Mouse (Mus musculus) hindbrain, embryonic 15.5 days (tissue): ENCODE results near the gene Prrt4. TPM values are rescaled to one million over a fixed set of nuclear protein-coding genes. Genes with fewer than 3 reads are reported as not detected.
"Not testable (repeated sequence)": the region's sequence is repeated elsewhere in the genome, so short reads cannot be mapped to it uniquely, and the experiment has no call there.

Source experiments
- ATAC-seq: fragments of 200-750 bp; cut with Nextera tagmentation; 2 replicates; pipeline ENCODE4 v1.8.0; 2017; ENCODE audit warnings: low read depth, moderate number of reproducible peaks, moderate TSS enrichment; ENCODE audit not compliant: low FRiP score
- H3K27ac ChIP-seq: fragments of 300-500 bp; sonication (generic); replicated peaks from 2 replicates; pipeline ENCODE4 v1.5.1; 2015; ENCODE audit warnings: mild to moderate bottlenecking, inconsistent platforms
- H3K27me3 ChIP-seq: fragments of 300-500 bp; sonication (generic); 2 replicates; pipeline ENCODE4 v1.6.1; 2015; ENCODE audit warnings: control low read depth, inconsistent platforms
- H3K36me3 ChIP-seq: fragments of 300-500 bp; sonication (generic); 2 replicates; pipeline ENCODE4 v1.6.1; 2015; ENCODE audit warnings: control low read depth, inconsistent platforms
- H3K4me1 ChIP-seq: fragments of 300-500 bp; sonication (generic); replicated peaks from 2 replicates; pipeline ENCODE4 v1.6.1; 2015; ENCODE audit warnings: control low read depth, inconsistent platforms
- H3K4me2 ChIP-seq: fragments of 300-500 bp; sonication (generic); 2 replicates; pipeline ENCODE4 v1.6.1; 2015; ENCODE audit warnings: moderate library complexity, mild to moderate bottlenecking, inconsistent platforms
- H3K4me3 ChIP-seq: fragments of 300-500 bp; sonication (generic); 2 replicates; pipeline ENCODE4 v1.5.1; 2015; ENCODE audit warnings: mild to moderate bottlenecking, inconsistent platforms
- H3K9ac ChIP-seq: fragments of 300-500 bp; sonication (generic); 2 replicates; pipeline ENCODE4 v1.6.1; 2015; ENCODE audit warnings: inconsistent platforms
- H3K9me3 ChIP-seq: fragments of 300-500 bp; sonication (generic); 2 replicates; pipeline ENCODE4 v1.6.1; 2016; ENCODE audit warnings: control low read depth, inconsistent platforms
- WGBS: fragments of 180-500 bp; shearing (Covaris S2); methylation state at CpG from one replicate; pipeline ENCODE4 v1.1.7; 2015; 5-methylcytosine and 5-hydroxymethylcytosine counted together
- polyA plus RNA-seq: library from polyadenylated mRNA; unstranded; fragments of >200 nt; fragmentation: Nextera tagmentation; extraction: Ambion mirVana; gene quantifications from 2 replicates; pipeline ENCODE4 v1.2.1, GENCODE M21; 2015

Prrt4 gene
- polyA plus RNA-seq, result 11.6 and 13.6 TPM in 2 replicates

DNA sequence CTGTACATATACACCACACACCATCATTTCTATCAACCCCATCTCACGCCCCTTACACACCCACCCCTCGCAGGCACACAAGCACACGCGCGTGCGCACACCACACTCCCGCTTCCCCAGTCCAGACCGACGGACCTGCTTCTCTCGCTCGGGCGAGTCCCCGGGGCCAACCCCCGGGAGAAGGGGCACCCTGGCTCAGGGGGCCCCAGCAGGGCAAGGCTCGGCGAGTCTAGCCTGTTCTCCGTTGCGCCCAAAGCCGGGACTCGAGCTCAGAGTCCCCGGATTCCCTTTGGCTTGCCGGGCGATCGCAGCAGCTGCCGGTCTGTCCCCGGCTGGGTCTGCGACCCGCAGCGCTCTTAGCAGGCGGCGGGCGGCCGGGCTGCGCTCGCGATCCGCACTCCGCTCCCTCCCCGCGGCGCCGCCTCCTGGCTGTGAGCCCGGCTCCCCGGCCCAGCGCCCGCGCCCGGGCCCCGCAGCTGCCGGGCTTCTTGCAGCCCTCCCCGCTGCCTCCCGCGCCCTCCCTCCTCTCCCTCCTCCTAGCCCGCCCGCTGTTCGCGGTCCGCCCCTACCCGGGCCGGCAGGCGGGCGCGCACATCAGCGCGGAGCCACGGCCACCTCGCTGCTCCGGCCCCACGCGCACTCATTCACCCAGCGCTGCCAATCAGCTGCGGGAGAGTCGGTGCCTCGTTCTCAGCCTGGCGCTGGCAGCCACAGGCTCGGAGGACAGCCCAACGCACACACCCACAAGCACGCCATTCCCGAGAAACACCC lies at the start of gene Prrt4:
Prrt4 (minus strand) TSS at position 697 of the 771 bp plus-strand sequence.
- Histone ChIP-seq H3K9me3 (no peaks in the 10 kb centered on the region), H3K9ac (peak within 1 kb of the TSS; percentile 88), H3K4me2 (peak within 1 kb of the TSS; percentile 89), H3K27ac (peak within 1 kb of the TSS; percentile 93), H3K4me3 (peak within 1 kb of the TSS; percentile 69), H3K36me3 (no peaks in the 10 kb centered on the region; the same call in 1 of the 2 replicates), H3K27me3 (peaks cover 3% of the 10 kb centered on the region), H3K4me1 (peaks cover 19% of the 10 kb centered on the region)
- WGBS, result under 1% methylated on average over 64 of the region's 79 CpGs
- ATAC-seq, result peak; percentile 82

DNA sequence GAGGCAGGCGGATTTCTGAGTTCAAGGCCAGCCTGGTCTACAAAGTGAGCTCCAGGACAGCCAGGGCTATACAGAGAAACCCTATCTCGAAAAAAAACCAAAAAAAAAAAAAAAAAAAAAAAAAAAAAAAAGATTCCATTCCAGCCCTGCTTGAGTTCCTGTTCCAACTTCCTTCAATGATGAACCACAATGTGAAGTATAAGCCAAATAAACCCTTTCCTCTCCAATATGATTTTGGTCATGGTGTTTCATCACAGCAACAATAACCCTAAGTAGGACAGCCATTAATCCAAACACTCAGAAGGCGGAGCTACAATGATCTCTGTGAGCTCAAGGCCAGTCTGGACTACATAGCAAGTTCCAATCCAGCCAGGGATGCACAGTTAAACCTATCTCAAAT lies 38.3 kb upstream of the Prrt4 start:
- not testable (repeated sequence) for H3K9ac ChIP-seq, H3K27ac ChIP-seq, H3K36me3 ChIP-seq, H3K27me3 ChIP-seq, H3K9me3 ChIP-seq, H3K4me2 ChIP-seq, ATAC-seq, H3K4me3 ChIP-seq
- peaks cover 22% of the 10 kb centered on the region for H3K4me1 ChIP-seq
- WGBS, result 82% methylated on average over 3 of the region's 3 CpGs

DNA sequence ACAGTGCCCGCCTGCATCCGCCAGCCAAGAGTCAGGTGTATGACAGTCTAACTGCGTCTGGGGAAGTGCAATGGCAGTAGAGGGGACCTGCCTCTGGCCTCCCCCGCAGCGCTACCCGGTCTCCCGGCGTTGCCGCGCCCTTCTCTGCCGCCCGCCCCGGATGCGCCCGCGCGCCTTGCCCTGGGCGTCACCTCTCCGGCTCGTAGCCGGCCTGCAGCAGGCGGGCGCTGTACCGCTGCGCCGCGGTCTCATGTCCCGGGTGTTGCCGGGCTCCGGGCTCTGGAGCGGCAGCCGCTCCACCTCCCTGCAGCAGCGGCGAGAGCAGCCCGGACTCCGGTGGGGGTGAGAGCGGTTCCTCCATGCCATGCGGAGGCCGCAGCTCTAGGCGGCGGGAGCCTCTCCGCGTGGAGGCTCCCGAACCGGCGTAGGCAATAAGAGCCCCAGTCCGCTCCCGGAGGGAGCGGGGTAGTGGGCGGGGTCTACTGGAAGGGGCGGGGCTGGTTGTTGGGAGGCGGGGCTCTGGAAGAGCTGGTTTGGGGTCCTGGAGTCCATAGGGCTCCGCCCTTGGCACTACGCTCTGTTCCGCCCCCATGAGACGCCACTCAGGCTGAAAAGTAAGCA lies 36.6 kb upstream of the Prrt4 start, which contains the start of gene Impdh1:
Impdh1 (minus strand) TSS at position 484 of the 621 bp plus-strand sequence.
- Histone ChIP-seq H3K27me3 (peaks cover 4% of the 10 kb centered on the region), H3K9me3 (no peaks in the 10 kb centered on the region), H3K4me2 (peak within 1 kb of the TSS; percentile 94), H3K27ac (peak within 1 kb of the TSS; percentile 20), H3K4me3 (peak within 1 kb of the TSS; percentile 62), H3K36me3 (no peaks in the 10 kb centered on the region), H3K4me1 (peaks cover 32% of the 10 kb centered on the region), H3K9ac (peak within 1 kb of the TSS; percentile 56)
- under 1% methylated on average over 56 of the region's 56 CpGs for WGBS
- ATAC-seq, result peak; percentile 64

DNA sequence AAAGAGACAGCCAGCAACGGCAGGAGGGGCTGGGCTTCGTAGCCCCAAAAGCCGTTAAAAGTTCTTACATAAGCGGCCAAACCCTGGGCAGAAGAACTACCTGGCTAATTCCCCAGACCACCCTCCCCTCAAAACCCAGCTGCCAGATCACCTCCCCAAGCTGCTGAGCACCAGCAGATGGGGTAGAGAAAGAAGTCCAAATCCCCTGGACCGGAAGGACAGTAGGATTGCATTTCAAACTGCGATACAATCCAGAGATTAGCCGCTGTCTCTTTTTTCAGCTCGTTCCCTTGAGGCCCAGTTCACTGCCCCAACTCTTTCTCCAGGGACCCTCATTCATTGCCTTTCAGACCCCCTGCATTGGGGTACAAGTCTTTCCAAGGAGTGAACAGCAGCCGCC lies 35.8 kb upstream of the Prrt4 start:
- 12% methylated on average over 9 of the region's 9 CpGs for WGBS
- Histone ChIP-seq H3K27ac (no peak overlapping the region), H3K4me3 (peak overlapping the region; percentile 62), H3K9me3 (no peaks in the 10 kb centered on the region), H3K27me3 (peaks cover 4% of the 10 kb centered on the region), H3K4me2 (peak overlapping the region; percentile 94), H3K4me1 (peaks cover 39% of the 10 kb centered on the region), H3K36me3 (no peaks in the 10 kb centered on the region), H3K9ac (peak overlapping the region; percentile 56; the same call in 1 of the 2 replicates)
- no peak for ATAC-seq

DNA sequence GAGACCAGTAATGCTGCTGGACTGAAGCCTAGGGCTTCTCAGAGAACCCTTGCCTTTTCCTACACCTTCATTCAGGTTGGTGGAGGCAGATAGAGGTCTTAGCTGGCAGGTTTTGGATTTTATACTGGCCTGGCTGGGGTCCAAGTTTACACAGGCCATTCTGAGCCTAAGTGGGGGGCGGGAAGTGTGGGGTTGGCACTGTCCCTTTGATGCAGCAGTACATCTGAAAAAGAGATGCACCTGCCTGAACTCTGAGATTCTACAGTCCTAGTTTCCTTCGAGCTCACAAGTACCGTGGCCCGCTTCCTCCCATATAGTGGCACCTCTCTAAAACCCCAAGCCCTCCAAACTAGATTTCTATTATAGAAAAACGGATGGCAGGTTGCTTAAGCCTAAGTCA lies 35.4 kb upstream of the Prrt4 start:
- Histone ChIP-seq H3K9me3 (no peaks in the 10 kb centered on the region), H3K27ac (no peak overlapping the region), H3K4me2 (peak overlapping the region; percentile 94), H3K9ac (no peak overlapping the region), H3K27me3 (peaks cover 4% of the 10 kb centered on the region), H3K36me3 (no peaks in the 10 kb centered on the region), H3K4me1 (peaks cover 43% of the 10 kb centered on the region), H3K4me3 (peak overlapping the region; percentile 62; the same call in 1 of the 2 replicates)
- no peak for ATAC-seq
- 39% methylated on average over 5 of the region's 5 CpGs for WGBS

DNA sequence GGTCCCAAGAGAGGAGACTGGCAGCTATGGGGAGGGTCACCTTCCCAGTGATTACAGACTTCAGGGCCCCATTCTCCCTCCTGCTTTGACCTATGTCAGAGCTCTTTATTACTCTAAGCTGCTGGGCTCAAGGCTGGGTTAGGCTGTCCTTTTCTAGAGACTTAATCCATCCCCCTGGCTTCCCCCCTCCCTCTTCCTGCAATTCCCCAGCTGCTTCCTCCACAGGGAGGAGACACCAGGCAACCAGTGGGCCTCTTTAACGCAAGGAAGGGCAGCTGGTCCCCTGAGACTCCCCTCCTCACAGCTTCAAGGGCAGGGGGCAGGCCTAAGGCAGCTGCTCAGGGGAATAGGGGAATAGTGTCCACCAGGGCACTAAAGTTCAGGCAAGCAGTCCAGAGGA lies 34.9 kb upstream of the Prrt4 start:
- Histone ChIP-seq H3K27ac (no peak overlapping the region), H3K27me3 (peaks cover 4% of the 10 kb centered on the region), H3K4me1 (peaks cover 48% of the 10 kb centered on the region), H3K9ac (no peak overlapping the region), H3K9me3 (no peaks in the 10 kb centered on the region), H3K4me2 (no peak overlapping the region), H3K4me3 (no peak overlapping the region), H3K36me3 (no peaks in the 10 kb centered on the region)
- no peak for ATAC-seq
- WGBS, result 14% methylated on average over 1 of the region's 1 CpGs

DNA sequence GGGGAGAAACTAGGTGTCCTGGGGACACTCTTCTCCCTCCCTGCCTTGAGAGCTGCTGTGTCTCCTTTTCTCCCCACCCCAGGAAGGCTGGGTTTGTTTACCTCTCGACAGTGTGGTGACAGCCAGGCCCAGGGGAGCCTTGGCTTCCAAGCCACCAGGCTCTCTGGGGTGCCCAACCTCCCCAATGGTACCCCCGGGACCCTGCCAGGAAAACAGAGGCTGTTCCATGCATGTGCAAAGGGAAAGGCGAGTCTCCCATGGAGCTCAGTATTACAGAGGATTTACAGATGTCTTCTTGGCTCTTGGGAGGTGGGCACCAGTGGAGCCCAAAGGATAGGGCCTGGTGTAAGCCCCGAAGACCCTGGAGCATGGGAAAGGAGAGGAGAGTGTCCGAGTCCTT lies 34.1 kb upstream of the Prrt4 start:
- Histone ChIP-seq H3K27ac (no peak overlapping the region), H3K36me3 (no peaks in the 10 kb centered on the region), H3K9ac (no peak overlapping the region), H3K27me3 (peaks cover 4% of the 10 kb centered on the region), H3K4me2 (no peak overlapping the region), H3K4me1 (peaks cover 56% of the 10 kb centered on the region), H3K4me3 (no peak overlapping the region), H3K9me3 (no peaks in the 10 kb centered on the region)
- WGBS, result 48% methylated on average over 5 of the region's 5 CpGs
- ATAC-seq, result no peak

DNA sequence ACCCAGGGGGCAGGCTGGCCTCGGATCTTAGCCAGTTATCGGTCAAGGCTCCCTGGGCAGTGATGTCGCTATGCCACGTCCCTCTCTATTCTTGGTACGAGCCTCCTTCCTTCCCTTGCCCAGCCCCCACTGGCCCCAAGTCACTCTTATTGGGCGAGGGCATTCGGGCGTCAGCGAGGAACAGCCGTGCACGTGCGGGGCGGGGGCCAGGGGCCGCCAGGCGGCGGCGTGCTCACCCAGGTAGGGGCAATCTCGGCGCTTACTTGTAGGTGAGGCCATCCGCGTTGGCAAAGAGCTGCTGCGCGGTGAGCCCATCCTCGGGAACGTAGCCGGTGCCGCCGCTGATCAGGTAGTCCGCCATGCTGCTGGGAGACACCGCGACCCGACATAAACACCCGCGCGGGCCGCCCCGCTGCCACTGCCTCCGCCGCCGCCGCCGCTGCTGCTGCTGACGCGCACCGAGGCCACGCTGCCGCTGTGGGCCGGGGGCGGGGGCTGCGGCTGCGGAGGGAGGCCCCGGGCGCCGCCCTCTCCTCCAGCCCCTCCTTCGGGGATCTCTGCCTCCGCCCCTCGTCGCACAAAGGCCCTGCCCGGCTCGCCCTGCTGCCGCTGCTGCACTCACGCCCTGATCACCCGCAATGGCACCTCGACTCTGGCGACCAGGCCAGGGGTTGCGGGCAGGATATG lies 32.6 kb upstream of the Prrt4 start:
- peaks cover 3% of the 10 kb centered on the region; the same call in 1 of the 2 replicates for H3K36me3 ChIP-seq
- peaks cover 4% of the 10 kb centered on the region for H3K27me3 ChIP-seq
- 2% methylated on average over 60 of the region's 66 CpGs for WGBS
- peaks cover 56% of the 10 kb centered on the region for H3K4me1 ChIP-seq
- peak; percentile 85 for ATAC-seq
- H3K9me3 ChIP-seq, result no peaks in the 10 kb centered on the region
- peak overlapping the region; percentile 61 for H3K4me2 ChIP-seq
- H3K27ac ChIP-seq, result peak overlapping the region; percentile 74
- H3K4me3 ChIP-seq, result peak overlapping the region; percentile 63
- H3K9ac ChIP-seq, result peak overlapping the region; percentile 76

DNA sequence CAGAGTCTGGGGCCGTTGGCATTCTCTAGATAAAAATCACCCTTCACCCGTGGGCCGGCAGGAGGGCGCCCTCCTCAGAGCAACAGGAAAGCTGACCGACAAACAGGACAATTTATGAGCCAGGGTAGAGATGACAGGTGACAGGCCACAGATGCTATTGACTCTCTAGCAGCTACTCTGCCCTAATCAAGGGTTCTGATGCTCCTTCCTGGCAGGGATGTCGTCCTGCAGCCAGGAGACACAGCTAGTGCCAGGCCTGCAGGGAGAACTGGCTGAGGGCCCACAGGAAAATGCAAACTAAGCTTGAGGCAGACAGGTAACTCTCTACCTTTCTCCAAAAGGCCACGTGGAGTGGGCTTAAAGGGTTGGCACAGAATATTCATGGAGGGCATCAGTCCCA lies 31.8 kb upstream of the Prrt4 start:
- H3K9ac ChIP-seq, result peak overlapping the region; percentile 76
- 30% methylated on average over 7 of the region's 7 CpGs for WGBS
- H3K27ac ChIP-seq, result peak overlapping the region; percentile 74
- no peak for ATAC-seq
- peaks cover 50% of the 10 kb centered on the region for H3K4me1 ChIP-seq
- peak overlapping the region; percentile 63 for H3K4me3 ChIP-seq
- H3K27me3 ChIP-seq, result peaks cover 4% of the 10 kb centered on the region
- H3K9me3 ChIP-seq, result no peaks in the 10 kb centered on the region
- peak overlapping the region; percentile 61 for H3K4me2 ChIP-seq
- H3K36me3 ChIP-seq, result peaks cover 8% of the 10 kb centered on the region

DNA sequence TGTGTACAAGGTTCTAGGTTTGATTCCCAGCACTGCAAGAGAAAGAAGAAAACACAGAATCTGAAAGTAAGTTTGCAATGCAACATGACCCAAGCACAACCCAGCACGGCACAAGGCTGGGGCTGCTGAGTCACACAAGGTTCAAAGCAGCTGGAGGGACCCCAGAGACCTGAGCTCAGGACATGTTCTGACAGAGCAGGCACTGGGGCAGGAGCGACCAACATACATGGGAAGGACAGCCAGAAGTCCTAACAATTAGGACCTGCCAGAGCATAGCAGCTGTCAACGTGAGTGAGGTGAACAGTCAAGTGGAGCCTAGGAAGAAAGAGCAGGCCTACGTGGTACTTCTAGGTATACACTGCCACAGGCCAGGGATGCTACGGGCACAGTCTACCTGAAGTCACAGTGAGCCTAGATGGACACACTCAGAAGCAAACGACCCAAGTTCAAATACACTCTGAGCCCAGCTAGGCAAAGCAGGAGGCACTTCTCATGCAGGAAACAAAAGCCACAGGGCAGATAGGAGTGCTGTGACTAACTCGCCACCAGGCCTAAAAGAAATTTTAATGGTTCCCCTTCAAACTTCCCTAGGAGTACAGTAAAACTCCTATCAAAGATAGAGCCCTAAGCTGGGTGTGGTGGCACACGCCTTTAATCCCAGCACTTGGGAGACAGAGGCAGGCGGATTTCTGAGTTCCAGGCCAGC lies 31.0 kb upstream of the Prrt4 start:
- Histone ChIP-seq H3K9ac (no peak overlapping the region), H3K9me3 (no peaks in the 10 kb centered on the region), H3K36me3 (peaks cover 14% of the 10 kb centered on the region), H3K4me1 (peaks cover 49% of the 10 kb centered on the region), H3K4me2 (peak overlapping the region; percentile 61), H3K27ac (no peak overlapping the region), H3K4me3 (no peak overlapping the region), H3K27me3 (peaks cover 4% of the 10 kb centered on the region)
- 82% methylated on average over 9 of the region's 9 CpGs for WGBS
- no peak for ATAC-seq

DNA sequence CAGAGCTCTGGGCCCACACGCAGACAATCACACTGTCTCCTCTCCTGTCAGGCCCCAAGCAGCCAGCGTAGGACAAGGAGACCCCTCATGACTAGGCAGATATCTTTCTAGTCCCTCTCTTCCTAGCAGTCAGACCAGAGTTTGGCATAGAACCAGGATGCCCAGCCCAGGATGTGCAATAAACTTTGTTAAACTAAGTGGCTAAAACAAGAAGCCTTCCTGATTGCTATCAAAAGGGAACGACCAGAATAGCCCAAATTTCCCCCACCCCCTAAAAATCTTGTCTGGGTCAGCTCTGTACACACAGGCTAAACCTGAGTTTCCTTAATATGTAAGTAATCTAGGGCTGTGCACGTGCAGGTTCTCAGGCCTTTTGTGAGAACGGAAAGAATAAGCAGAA lies 28.8 kb upstream of the Prrt4 start:
- H3K9me3 ChIP-seq, result no peaks in the 10 kb centered on the region
- H3K27ac ChIP-seq, result no peak overlapping the region
- no peak for ATAC-seq
- H3K36me3 ChIP-seq, result peaks cover 22% of the 10 kb centered on the region
- H3K4me3 ChIP-seq, result no peak overlapping the region
- no peaks in the 10 kb centered on the region for H3K27me3 ChIP-seq
- peaks cover 36% of the 10 kb centered on the region for H3K4me1 ChIP-seq
- H3K4me2 ChIP-seq, result no peak overlapping the region
- WGBS, result 86% methylated on average over 5 of the region's 5 CpGs
- H3K9ac ChIP-seq, result no peak overlapping the region
